Comparison of ENCODE assay signal across 19 mouse cellular contexts in genomic region chr9:91588756-91589155, GRCm38 (mm10).
A peak's percentile ranks its signal among the peaks of the same experiment; 100 is the strongest.
DNase-seq lines count a peak whose midpoint lies in the region; ATAC-seq lines count a peak whose summit lies in the region.
"Had no signal": no experiment of that assay in that cellular context is flagged by ENCODE, and none has a peak within 500 bp of the region (broad histone marks: within the 10 kb centered on the region; RNA-seq: fewer than 3 reads in every experiment).

No protein-coding gene starts in this region.

- peak; percentile 44 to 55 for DNase-seq in cerebellum, adult 18-20 months
- peak; percentile 34 for DNase-seq in Muller cell, postnatal 12 days (ENCODE audit: inconsistent ontology term)
- DNase-seq in cerebellum, adult 9-10 months: peak; percentile 53
- DNase-seq in cerebellum, postnatal 25 days: peak; percentile 40 to 68
- DNase-seq in limb, embryonic 10.5 days (ENCODE audit: low spot score): no peak
- DNase-seq in urinary bladder, adult 18-20 months (ENCODE audit: low spot score in 2 of 2): no peak
- DNase-seq: adrenal gland, postnatal 14 days; gastrocnemius, adult 2 months; gastrocnemius, postnatal 36 days; heart, adult 11 months; heart, postnatal 36 days had no signal

- H3K9me3 ChIP-seq in limb, embryonic 10.5 days (replicated peaks): no peaks in the 10 kb centered on the region
- H3K9me3 ChIP-seq: embryonic facial prominence, embryonic 10.5 days; heart, embryonic 13.5 days; hindbrain, embryonic 15.5 days had no signal

- no peaks in the 10 kb centered on the region for H3K27me3 ChIP-seq in limb, embryonic 10.5 days (ENCODE audit: low read depth, poor library complexity, severe bottlenecking)
- H3K27me3 ChIP-seq: heart, embryonic 13.5 days; hindbrain, embryonic 15.5 days; Patski had no signal

- H3K4me3 ChIP-seq in limb, embryonic 10.5 days: no peak overlapping the region
- H3K4me3 ChIP-seq: embryonic facial prominence, embryonic 10.5 days; gastrocnemius, adult 2 months; heart, embryonic 13.5 days; hindbrain, embryonic 15.5 days had no signal

- H3K4me1 ChIP-seq in limb, embryonic 10.5 days: no peaks in the 10 kb centered on the region
- H3K4me1 ChIP-seq: embryonic facial prominence, embryonic 10.5 days; heart, embryonic 13.5 days; hindbrain, embryonic 15.5 days had no signal

- 91% methylated on average over 6 of the region's 6 CpGs for WGBS in limb, embryonic 10.5 days

- ATAC-seq in cerebellum, adult (ENCODE audit: insufficient number of reproducible peaks, low FRiP score, low TSS enrichment): no peak
- ATAC-seq: activated CD4-positive, CD25-positive, alpha-beta regulatory T cell, adult 4 months; forebrain, embryonic 14.5 days; intestine, embryonic 16.5 days; Patski had no signal

- H3K27ac ChIP-seq in limb, embryonic 10.5 days: no peak overlapping the region
- H3K27ac ChIP-seq: embryonic facial prominence, embryonic 10.5 days; gastrocnemius, adult 2 months; heart, embryonic 13.5 days; hindbrain, embryonic 15.5 days had no signal

- no peaks in the 10 kb centered on the region for H3K36me3 ChIP-seq in limb, embryonic 10.5 days
- H3K36me3 ChIP-seq: embryonic facial prominence, embryonic 10.5 days; heart, embryonic 13.5 days; hindbrain, embryonic 15.5 days had no signal

Comparison
In these comparisons a context has a peak if more than half of its experiments do, and no peak if none do; other contexts are left out.
1. DNase-seq: peak in cerebellum, adult 18-20 months (2 of 2), Muller cell, postnatal 12 days (single experiment), cerebellum, adult 9-10 months (single experiment) and cerebellum, postnatal 25 days (2 of 2); none in limb, embryonic 10.5 days (single experiment) and urinary bladder, adult 18-20 months (0 of 2).